Mouse (Mus musculus) lung, embryonic 14.5 days (tissue): ENCODE data around the gene Rbm4. TPM values are rescaled to one million over a fixed set of nuclear protein-coding genes. Genes with fewer than 3 reads are reported as not detected.
"Not testable (repeated sequence)": the region's sequence is repeated elsewhere in the genome, so short reads cannot be mapped to it uniquely, and the experiment has no call there.

Experiments
- ATAC-seq: fragments of 200-750 bp; cut with Nextera tagmentation; 2 replicates; pipeline ENCODE4 v1.8.0; 2017; ENCODE audit warnings: mild to moderate bottlenecking, moderate TSS enrichment, moderate library complexity; ENCODE audit not compliant: insufficient read depth
- DNase-seq: peaks from one replicate; pipeline ENCODE4 v3.0.0-alpha.2; 2015
- H3K27ac ChIP-seq: fragments of 300-500 bp; sonication (generic); 2 replicates; pipeline ENCODE4 v1.5.1; 2014; ENCODE audit warnings: low read depth, mild to moderate bottlenecking, moderate library complexity
- H3K27me3 ChIP-seq: fragments of 300-500 bp; sonication (generic); 2 replicates; pipeline ENCODE4 v1.6.1; 2014; ENCODE audit warnings: low read length, control low read depth; ENCODE audit not compliant: insufficient read depth
- H3K36me3 ChIP-seq: fragments of 300-500 bp; sonication (generic); 2 replicates; pipeline ENCODE4 v1.6.1; 2014; ENCODE audit warnings: control low read depth; ENCODE audit not compliant: insufficient read depth
- H3K4me1 ChIP-seq: fragments of 300-500 bp; sonication (generic); 2 replicates; pipeline ENCODE4 v1.6.1; 2014; ENCODE audit warnings: antibody characterized with exemption, control low read depth; ENCODE audit not compliant: insufficient read depth
- H3K4me2 ChIP-seq: fragments of 300-500 bp; sonication (generic); 2 replicates; pipeline ENCODE4 v1.6.1; 2014; ENCODE audit warnings: mild to moderate bottlenecking
- H3K4me3 ChIP-seq: fragments of 300-500 bp; sonication (generic); 2 replicates; pipeline ENCODE4 v1.5.1; 2014; ENCODE audit warnings: low read depth, low read length
- H3K9ac ChIP-seq: fragments of 300-500 bp; sonication (generic); 2 replicates; pipeline ENCODE4 v1.6.1; 2014
- H3K9me3 ChIP-seq: fragments of 300-500 bp; sonication (generic); 2 replicates; pipeline ENCODE4 v1.6.1; 2016; ENCODE audit warnings: low read depth, low read length, control low read depth
- CTCF ChIP-seq: IDR thresholded peaks from 2 replicates; pipeline ENCODE4 v1.5.1; 2016; ENCODE audit warnings: antibody characterized with exemption, low read depth
- WGBS: fragments of 180-500 bp; shearing (Covaris S2); extraction: QIAGEN DNeasy Blood & Tissue Kit; methylation state at CpG from one replicate; pipeline ENCODE4 v1.1.7; 2014; 5-methylcytosine and 5-hydroxymethylcytosine counted together
- polyA plus RNA-seq: library from polyadenylated mRNA; unstranded; fragments of >200 nt; fragmentation: Nextera tagmentation; extraction: Ambion mirVana; gene quantifications from 2 replicates; pipeline ENCODE4 v1.2.1, GENCODE M21; 2014

Gene Rbm4
- polyA plus RNA-seq, 1 experiment from 2014 or later, result 62.8 TPM

GRCm38 (mm10) chr19:4767507-4768148 is 26.1 kb downstream of the Rbm4 start:
- Histone ChIP-seq H3K9ac (no peak overlapping the region), H3K4me2 (no peak overlapping the region), H3K27ac (no peak overlapping the region), H3K9me3 (no peaks in the 10 kb centered on the region), H3K27me3 (no peaks in the 10 kb centered on the region), H3K4me3 (no peak overlapping the region), H3K4me1 (no peaks in the 10 kb centered on the region), H3K36me3 (peaks cover 95% of the 10 kb centered on the region)
- ATAC-seq (no peak), DNase-seq (no peak)
- 71% methylated on average over 12 of the region's 12 CpGs for WGBS
- TF ChIP-seq CTCF, result no peak

GRCm38 (mm10) chr19:4762876-4763275 is 30.8 kb downstream of the Rbm4 start:
- Histone ChIP-seq H3K27me3 (no peaks in the 10 kb centered on the region), H3K4me3 (no peak overlapping the region), H3K9me3 (no peaks in the 10 kb centered on the region), H3K27ac (no peak overlapping the region), H3K36me3 (peaks cover 90% of the 10 kb centered on the region), H3K9ac (no peak overlapping the region), H3K4me2 (no peak overlapping the region), H3K4me1 (peaks cover 2% of the 10 kb centered on the region; the same call in 1 of the 2 replicates)
- ATAC-seq (no peak), DNase-seq (no peak)
- WGBS, result 61% methylated on average over 1 of the region's 1 CpGs
- TF ChIP-seq CTCF, result peak; percentile 26; the same call in 1 of the 2 replicates

- not testable (repeated sequence) for H3K9ac ChIP-seq, H3K4me2 ChIP-seq, H3K4me3 ChIP-seq, H3K27ac ChIP-seq, ATAC-seq, H3K4me1 ChIP-seq, H3K9me3 ChIP-seq, DNase-seq, H3K27me3 ChIP-seq
- H3K36me3 ChIP-seq, result peaks cover 73% of the 10 kb centered on the region
- WGBS, result 87% methylated on average over 8 of the region's 8 CpGs
Measured at GRCm38 (mm10) chr19:4760544-4760943, 33.2 kb downstream of the Rbm4 start.

GRCm38 (mm10) chr19:4756921-4757320 is 36.8 kb downstream of the Rbm4 start:
- Histone ChIP-seq H3K9me3 (no peaks in the 10 kb centered on the region), H3K9ac (peak overlapping the region; percentile 73), H3K4me2 (peak overlapping the region; percentile 75), H3K27ac (peak overlapping the region; percentile 91), H3K4me3 (peak overlapping the region; percentile 60), H3K4me1 (peaks cover 6% of the 10 kb centered on the region; the same call in 1 of the 2 replicates), H3K27me3 (no peaks in the 10 kb centered on the region), H3K36me3 (peaks cover 38% of the 10 kb centered on the region)
- ATAC-seq, result no peak
- DNase-seq, result no peak
- WGBS, result under 1% methylated on average over 9 of the region's 9 CpGs
- no peak for TF ChIP-seq CTCF

DNA sequence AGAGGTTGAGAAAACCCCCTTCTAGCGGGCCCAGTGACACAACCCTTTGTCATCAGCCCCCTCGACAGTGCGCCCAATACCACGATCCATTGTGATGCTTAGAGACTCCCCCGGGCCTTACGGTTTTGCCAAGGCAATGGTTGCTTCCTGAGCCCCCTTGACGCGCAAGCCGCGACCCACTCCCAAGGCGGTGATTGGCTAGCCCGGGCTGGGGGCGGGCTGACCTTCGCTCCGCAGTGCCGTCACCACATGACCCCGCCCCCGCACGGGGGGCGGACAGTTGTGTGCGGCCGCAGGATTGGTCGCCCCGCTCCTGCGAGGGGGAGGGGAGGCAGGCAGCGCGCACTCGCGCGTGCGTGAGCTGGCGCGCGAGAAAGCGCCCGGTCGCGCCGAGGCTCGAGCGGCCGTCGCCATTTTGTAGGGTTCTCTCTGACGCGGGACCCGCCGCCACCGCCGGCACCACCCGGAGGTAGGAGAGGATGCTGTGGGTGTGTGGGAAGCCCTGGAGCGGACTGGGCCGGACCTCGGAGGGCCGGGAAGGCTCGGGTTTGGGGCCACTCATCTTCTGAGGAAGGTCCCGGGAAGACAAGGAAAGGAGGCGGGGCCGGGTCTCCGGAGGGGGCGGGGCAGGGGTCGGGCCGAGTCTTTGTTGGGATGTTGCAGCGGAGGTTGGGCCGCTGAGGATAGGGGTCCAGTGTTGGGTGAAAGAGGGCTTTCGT is 37.3 kb downstream of the Rbm4 start, which contains the start of gene Rbm4b:
TSS of gene Rbm4b (plus strand) at position 305 of the 719 bp plus-strand sequence.
- peaks cover 32% of the 10 kb centered on the region for H3K36me3 ChIP-seq
- peak within 1 kb of the TSS; percentile 75 for H3K4me2 ChIP-seq
- H3K9ac ChIP-seq, result peak within 1 kb of the TSS; percentile 73
- no peaks in the 10 kb centered on the region for H3K9me3 ChIP-seq
- TF ChIP-seq CTCF, result no peak
- peak; percentile 99 for DNase-seq
- ATAC-seq, result peak; percentile 97
- H3K4me3 ChIP-seq, result peak within 1 kb of the TSS; percentile 60
- H3K27ac ChIP-seq, result peak within 1 kb of the TSS; percentile 91
- no peaks in the 10 kb centered on the region for H3K27me3 ChIP-seq
- peaks cover 6% of the 10 kb centered on the region; the same call in 1 of the 2 replicates for H3K4me1 ChIP-seq
- WGBS, result under 1% methylated on average over 64 of the region's 65 CpGs

DNA sequence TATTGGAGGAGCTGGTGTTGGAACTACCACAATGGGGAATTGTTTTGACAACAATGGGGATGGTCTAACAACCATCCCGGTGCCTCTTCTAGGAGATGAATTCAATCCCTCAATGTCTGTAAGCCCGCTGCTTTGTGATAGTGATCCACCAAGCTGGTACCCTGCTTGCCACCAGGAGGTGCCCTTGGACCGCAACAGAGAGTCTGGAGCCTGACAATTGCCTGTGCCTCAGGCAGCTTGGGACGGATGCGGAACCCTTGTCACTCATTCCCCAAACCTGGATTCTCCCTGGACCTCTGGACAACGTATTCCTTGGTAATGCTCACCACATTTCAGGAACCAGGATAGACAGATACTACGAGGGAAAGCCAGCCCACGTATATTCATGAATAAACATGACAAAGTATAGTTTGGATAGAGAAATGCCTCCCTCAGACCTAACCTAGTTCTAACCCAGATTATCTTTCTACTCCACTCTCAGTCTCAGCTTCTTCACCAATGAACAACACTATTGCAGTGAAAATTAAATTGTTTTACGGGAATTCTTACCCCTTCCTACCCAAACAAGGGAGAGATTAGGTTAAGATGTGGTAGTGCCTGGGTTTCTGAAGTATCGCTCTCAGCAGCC is 38.0 kb downstream of the Rbm4 start:
- peak; percentile 95 for TF ChIP-seq CTCF

GRCm38 (mm10) chr19:4749975-4750374 is 43.7 kb downstream of the Rbm4 start:
- ATAC-seq, result no peak
- no peak overlapping the region for H3K4me3 ChIP-seq

More for the DNA sequence above, 38.0 kb downstream of the Rbm4 start:
- peak; percentile 94 for DNase-seq
- Histone ChIP-seq H3K27ac (peak overlapping the region; percentile 91), H3K9me3 (no peaks in the 10 kb centered on the region), H3K4me3 (peak overlapping the region; percentile 60), H3K4me1 (peaks cover 6% of the 10 kb centered on the region; the same call in 1 of the 2 replicates), H3K36me3 (peaks cover 25% of the 10 kb centered on the region), H3K9ac (peak overlapping the region; percentile 17), H3K4me2 (peak overlapping the region; percentile 75), H3K27me3 (no peaks in the 10 kb centered on the region)
- 0% methylated on average over 10 of the region's 10 CpGs for WGBS
- peak; percentile 76 for ATAC-seq

More at GRCm38 (mm10) chr19:4749975-4750374, 43.7 kb downstream of the Rbm4 start:
- Histone ChIP-seq H3K4me2 (no peak overlapping the region), H3K9me3 (no peaks in the 10 kb centered on the region), H3K9ac (no peak overlapping the region), H3K27me3 (no peaks in the 10 kb centered on the region), H3K4me1 (no peaks in the 10 kb centered on the region), H3K27ac (no peak overlapping the region), H3K36me3 (no peaks in the 10 kb centered on the region)
- no peak for TF ChIP-seq CTCF
- no peak for DNase-seq
- WGBS, result 84% methylated on average over 6 of the region's 6 CpGs
